In the genomic region with DNA sequence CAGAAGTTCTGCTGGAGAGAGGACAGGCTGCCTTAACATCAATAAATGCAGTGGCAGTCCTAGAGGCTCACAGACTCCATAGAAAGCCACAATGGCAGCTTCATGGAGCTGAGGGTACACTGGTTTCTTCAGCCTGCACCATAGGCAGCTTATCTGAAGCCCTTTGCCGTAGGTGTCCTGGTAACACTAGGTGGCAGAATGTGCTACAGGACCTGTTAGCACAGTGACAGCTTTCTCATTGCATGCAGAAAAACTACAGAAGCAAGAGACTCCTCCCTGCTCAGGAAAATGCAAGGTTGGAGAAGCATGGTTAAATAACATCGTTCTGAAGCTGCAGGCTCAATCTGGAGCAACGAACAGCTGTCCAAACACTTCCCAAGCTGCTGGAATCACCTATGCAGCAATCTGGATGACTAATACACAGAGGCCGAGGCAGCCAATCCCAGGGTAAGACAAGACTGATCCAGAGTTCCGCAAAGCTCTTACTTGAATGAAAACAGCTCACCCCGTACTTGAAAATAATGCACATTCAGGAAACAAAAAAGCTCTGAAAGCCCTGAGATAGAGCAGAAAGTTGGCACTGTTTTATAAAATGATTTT, we compare ENCODE assay signal across 12 mouse cellular contexts.
DNase-seq lines count a peak whose midpoint lies in the region; ATAC-seq and TF ChIP-seq lines count a peak whose summit lies in the region.
"Had no signal": no experiment of that assay in that cellular context is flagged by ENCODE, and none has a peak within 500 bp of the region (broad histone marks: within the 10 kb centered on the region; RNA-seq: fewer than 3 reads in every experiment).

No protein-coding gene starts in this region.

- H3K36me3 ChIP-seq in ES-E14 (ENCODE audit: control insufficient read depth, insufficient read depth, low read length, poor library complexity, severe bottlenecking), result no peaks in the 10 kb centered on the region

- no peak overlapping the region for H3K9ac ChIP-seq in ES-E14 (ENCODE audit: insufficient read depth, low read depth, low read length, poor library complexity, severe bottlenecking)

- peak; percentile 99 for ATAC-seq in frontal cortex, adult (ENCODE audit: low TSS enrichment)
- no peak for ATAC-seq in megakaryocyte progenitor cell, adult 5-6 weeks (replicated peaks; ENCODE audit: poor library complexity)
- ATAC-seq: forebrain, embryonic 16.5 days; midbrain, embryonic 16.5 days had no signal

- no peaks in the 10 kb centered on the region for H3K9me3 ChIP-seq in ES-E14 (ENCODE audit: control insufficient read depth, insufficient read depth, low read depth, low read length)

- H3K27ac ChIP-seq in ES-E14 (ENCODE audit: insufficient read depth, low read depth, low read length, poor library complexity, severe bottlenecking), result no peak overlapping the region

- in situ Hi-C loops in ES-E14 (cut with MboI; ENCODE audit: low sequenced_read_pairs in 2 of 2, unreplicated experiment in 2 of 2), result no loop called here

- H3K4me3 ChIP-seq in ES-E14 (ENCODE audit: insufficient read depth in 1 of 2, low read depth in 1 of 2, low read length in 2 of 2, poor library complexity in 1 of 2, severe bottlenecking in 1 of 2), result no peak overlapping the region

- no peak for DNase-seq in frontal cortex, postnatal 25 days (ENCODE audit: low spot score in 2 of 2)
- peak; percentile 13 for DNase-seq in layer of hippocampus, adult 9-11 months
- DNase-seq in layer of hippocampus, postnatal 10 days (ENCODE audit: low spot score in 2 of 2), result no peak
- DNase-seq in ES-E14 (ENCODE audit: low read depth, low spot score), result peak; percentile 2
- peak; percentile 2 for DNase-seq in retina, postnatal 1 day
- no peak for DNase-seq in urinary bladder, postnatal 10 days (ENCODE audit: low spot score)
- DNase-seq: adrenal gland, postnatal 10 days; cerebellum, postnatal 36 days had no signal

- H3K4me1 ChIP-seq in ES-E14 (ENCODE audit: control insufficient read depth in 2 of 2, insufficient read depth in 2 of 2, low read length in 2 of 2, poor library complexity in 1 of 2), result no peaks in the 10 kb centered on the region

TF ChIP-seq in ES-E14, 5 proteins besides CTCF, POLR2A, EP300 and RAD21:
- TF ChIP-seq CHD2 (IDR thresholded peaks at IDR 0.05; ENCODE audit: low read depth, low read length), result no peak
- TF ChIP-seq MAFK (IDR thresholded peaks at IDR 0.05; ENCODE audit: insufficient read depth, low read depth, low read length), result no peak
- no peak for TF ChIP-seq HCFC1 (IDR thresholded peaks at IDR 0.05; ENCODE audit: borderline replicate concordance, insufficient read depth, low read length)
- TF ChIP-seq ZNF384 (IDR thresholded peaks at IDR 0.05; ENCODE audit: low read depth, low read length), result no peak
- no peak for TF ChIP-seq ZC3H11A (IDR thresholded peaks at IDR 0.05; ENCODE audit: borderline replicate concordance, low read depth, low read length)
TF ChIP-seq in ES-E14: peak in this region for 0.

Comparison
In these comparisons a context has a peak if more than half of its experiments do, and no peak if none do; other contexts are left out.
1. DNase-seq: peak in layer of hippocampus, adult 9-11 months (single experiment), ES-E14 (single experiment) and retina, postnatal 1 day (single experiment); none in frontal cortex, postnatal 25 days (0 of 2), layer of hippocampus, postnatal 10 days (0 of 2) and urinary bladder, postnatal 10 days (single experiment).